Mouse (Mus musculus) spleen, adult 2 months (tissue): ENCODE data around the gene Ccdc82.

ENCODE experiments used
- CTCF ChIP-seq: fragments of 200-500 bp; IDR thresholded peaks from 2 replicates; pipeline ENCODE4 v1.5.1; 2011; ENCODE audit warnings: mild to moderate bottlenecking, inconsistent platforms; ENCODE audit not compliant: insufficient read depth, insufficient read length, insufficient replicate concordance; ENCODE audit errors: extremely low read depth
- POLR2A ChIP-seq: fragments of 200-500 bp; IDR thresholded peaks from 2 replicates; pipeline ENCODE4 v1.6.1; 2011; ENCODE audit warnings: low read depth, low read length, inconsistent platforms

DNA sequence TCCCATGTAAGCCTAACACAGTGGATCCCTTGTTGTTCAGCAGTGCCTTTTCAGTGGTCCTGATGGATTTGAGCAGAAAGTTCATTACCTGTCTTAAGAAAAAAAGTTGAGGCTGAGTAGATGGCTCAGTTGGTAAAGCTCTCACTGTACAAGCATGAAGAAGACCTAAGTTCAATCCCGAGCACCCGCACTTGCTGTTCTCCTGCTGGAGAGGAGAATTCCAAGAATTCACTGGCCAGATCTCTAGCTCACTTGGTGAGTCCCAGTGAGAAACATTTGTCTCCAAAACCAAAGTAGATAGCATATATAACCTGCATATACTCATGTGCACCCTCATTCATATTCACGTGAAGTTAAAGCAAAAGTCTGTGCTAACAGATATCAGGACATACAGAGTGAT is 59.7 kb downstream of the Ccdc82 start:
- TF ChIP-seq POLR2A (no peak), CTCF (no peak)
